Mouse (Mus musculus) CH12.LX (cell line): ENCODE results near the gene Lamp1. TPM values are rescaled to one million over a fixed set of nuclear protein-coding genes. Genes with fewer than 3 reads are reported as not detected.

Experiments used
- DNase-seq: peaks from one replicate; pipeline ENCODE4 v3.0.0-alpha.2; 2013; ENCODE audit errors: extremely low read depth
- H3K27ac ChIP-seq: 2 replicates; pipeline ENCODE4 v1.5.1; 2012; ENCODE audit warnings: low read depth, mild to moderate bottlenecking, control low read depth, moderate library complexity; ENCODE audit not compliant: insufficient read depth
- H3K27me3 ChIP-seq: replicated peaks from 2 replicates; pipeline ENCODE3; 2012; ENCODE audit warnings: inconsistent platforms
- H3K36me3 ChIP-seq, 2 experiments: replicated peaks in 1 of 2; 2 replicates each; pipeline versions ENCODE3 to v1.6.1; 2012; ENCODE audit warnings: inconsistent platforms in 1 of 2, low read length in 1 of 2, mild to moderate bottlenecking in 1 of 2, mixed read lengths in 1 of 2, moderate library complexity in 1 of 2; ENCODE audit not compliant: control insufficient read depth in 1 of 2, insufficient read depth in 1 of 2
- H3K4me1 ChIP-seq, 2 experiments: 2 replicates each; pipeline ENCODE4 v1.6.1; 2012; ENCODE audit warnings: inconsistent platforms in 1 of 2, moderate library complexity in 1 of 2; ENCODE audit not compliant: insufficient read depth in 2 of 2, control insufficient read depth in 1 of 2
- H3K4me2 ChIP-seq: 2 replicates; pipeline ENCODE4 v1.6.1; 2012; ENCODE audit warnings: low read depth, mild to moderate bottlenecking, control low read depth; ENCODE audit not compliant: poor library complexity, insufficient read depth, severe bottlenecking
- H3K4me3 ChIP-seq, 3 experiments: fragments of 150-350 bp in 1 of 3; sonication (generic) in 1 of 3; replicated peaks in 1 of 3; 2 replicates each; pipeline versions ENCODE3 to v1.5.1; 2011 to 2012; ENCODE audit warnings: low read depth in 2 of 3, low read length in 2 of 3, mild to moderate bottlenecking in 2 of 3, moderate library complexity in 2 of 3, control low read depth in 1 of 3, improper control_type of control experiment in 1 of 3, inconsistent platforms in 1 of 3, mixed read lengths in 1 of 3; ENCODE audit not compliant: poor library complexity in 1 of 3
- H3K79me2 ChIP-seq: replicated peaks from 2 replicates; pipeline ENCODE4 v1.6.1; 2012; ENCODE audit warnings: mild to moderate bottlenecking, moderate library complexity; ENCODE audit not compliant: control insufficient read depth, poor library complexity, insufficient read depth, severe bottlenecking; ENCODE audit errors: extremely low read depth
- H3K9ac ChIP-seq: 2 replicates; pipeline ENCODE4 v1.6.1; 2012; ENCODE audit warnings: low read depth, mild to moderate bottlenecking, control low read depth, moderate library complexity; ENCODE audit not compliant: insufficient read depth
- H3K9me3 ChIP-seq: replicated peaks from 2 replicates; pipeline ENCODE3; 2012; ENCODE audit warnings: low read length, inconsistent platforms, mixed read lengths
- BHLHE40 ChIP-seq: IDR thresholded peaks from 2 replicates; pipeline ENCODE4 v1.6.1; 2011; ENCODE audit warnings: mild to moderate bottlenecking, low read depth, low read length, improper control_type of control experiment
- E2F4 ChIP-seq: IDR thresholded peaks from 2 replicates; pipeline ENCODE4 v1.6.1; 2011; ENCODE audit warnings: low read depth, low read length, improper control_type of control experiment; ENCODE audit not compliant: insufficient replicate concordance
- ELF1 ChIP-seq: IDR thresholded peaks from 2 replicates; pipeline ENCODE4 v1.6.1; 2014; ENCODE audit warnings: low read depth, mild to moderate bottlenecking, inconsistent platforms, low read length, improper control_type of control experiment
- GABPA ChIP-seq: IDR thresholded peaks from 2 replicates; pipeline ENCODE4 v1.6.1; 2012; ENCODE audit warnings: low read depth, low read length, improper control_type of control experiment, inconsistent platforms; ENCODE audit not compliant: insufficient replicate concordance
- IRF4 ChIP-seq: IDR thresholded peaks from 2 replicates; pipeline ENCODE4 v1.6.1; 2014; ENCODE audit warnings: low read depth, mild to moderate bottlenecking, inconsistent platforms, low read length, improper control_type of control experiment
- MAFK ChIP-seq: IDR thresholded peaks from 2 replicates; pipeline ENCODE4 v1.6.1; 2011; ENCODE audit warnings: low read length, improper control_type of control experiment; ENCODE audit not compliant: insufficient replicate concordance
- MXI1 ChIP-seq: IDR thresholded peaks from 2 replicates; pipeline ENCODE4 v1.6.1; 2011; ENCODE audit warnings: mild to moderate bottlenecking, low read depth, low read length, improper control_type of control experiment
- NRF1 ChIP-seq: IDR thresholded peaks from 2 replicates; pipeline ENCODE4 v1.6.1; 2014; ENCODE audit warnings: low read depth, mild to moderate bottlenecking, inconsistent platforms, low read length, improper control_type of control experiment, moderate library complexity
- TBP ChIP-seq: conservative IDR thresholded peaks from 2 replicates; pipeline ENCODE4 v1.6.1; 2011; ENCODE audit warnings: low read depth, low read length, improper control_type of control experiment
- ZC3H11A ChIP-seq: IDR thresholded peaks from 2 replicates; pipeline ENCODE4 v1.6.1; 2012; ENCODE audit warnings: low read depth, mild to moderate bottlenecking, inconsistent platforms, low read length, improper control_type of control experiment
- ZMIZ1 ChIP-seq: IDR thresholded peaks from 2 replicates; pipeline ENCODE4 v1.6.1; 2012; ENCODE audit warnings: low read depth, mild to moderate bottlenecking, inconsistent platforms, low read length, improper control_type of control experiment
- dilution Hi-C: fragments of 300-500 bp; cut with MboI; formaldehyde crosslinking; loops from 2 replicates; pipeline ENCODE4 v1.14.3; 2020; ENCODE audit warnings: low sequenced_read_pairs; ENCODE audit not compliant: extremely low pct_unique_long_range_greater_than_20kb, extremely low pct_ligation_motif_present
- in situ Hi-C: fragments of 300-500 bp; cut with MboI; formaldehyde crosslinking; loops from 3 replicates; pipeline ENCODE4 v1.14.3; 2019; ENCODE audit warnings: low sequenced_read_pairs, low pct_ligation_motif_present, low pct_unique_long_range_greater_than_20kb, mixed read lengths
- polyA plus RNA-seq: library from polyadenylated mRNA; unstranded; fragments of >175 nt; gene quantifications from 2 replicates; pipeline ENCODE4 v1.2.1, GENCODE M21; 2012; ENCODE audit warnings: low read depth; ENCODE audit not compliant: insufficient read length
- total RNA-seq, 2 experiments: library from RNA; depleted of rRNA; stranded (reverse); fragments of 300-350 nt in 1 of 2; fragments of >200 nt in 1 of 2; gene quantifications; 2 replicates each; pipeline ENCODE4 v1.2.3; 2012 to 2014

The Lamp1 gene
- total and polyA plus RNA-seq, 3 experiments = 56.7 to 69.4 (median 64.3) TPM

- Histone ChIP-seq H3K36me3 (peaks cover 22 to 33% of the 10 kb centered on the region in 2 experiments), H3K79me2 (no peaks in the 10 kb centered on the region), H3K9me3 (no peaks in the 10 kb centered on the region), H3K4me3 (no peak overlapping the region), H3K9ac (no peak overlapping the region), H3K27me3 (peaks cover 2% of the 10 kb centered on the region), H3K4me1 (peaks cover 2 to 5% of the 10 kb centered on the region in 2 experiments; a peak in 2 of 4 replicates), H3K4me2 (no peak overlapping the region), H3K27ac (no peak overlapping the region)
- in situ Hi-C loops (no loop called here), dilution Hi-C loops (no loop called here)
- TF ChIP-seq ZMIZ1 = no peak
- no peak for TF ChIP-seq BHLHE40
- TF ChIP-seq MXI1 = no peak
- TF ChIP-seq ELF1 = no peak
- no peak for TF ChIP-seq TBP
- TF ChIP-seq GABPA = no peak
- no peak for TF ChIP-seq ZC3H11A
- no peak for TF ChIP-seq NRF1
- TF ChIP-seq IRF4 = no peak
- DNase-seq = no peak
Observed at GRCm38 (mm10) chr8:13149866-13150265, 9.1 kb upstream of the Lamp1 start.

GRCm38 (mm10) chr8:13150929-13151328 lies 8.0 kb upstream of the Lamp1 start:
- Histone ChIP-seq H3K79me2 (no peaks in the 10 kb centered on the region), H3K36me3 (peaks cover 12 to 22% of the 10 kb centered on the region in 2 experiments), H3K27ac (no peak overlapping the region), H3K4me1 (peaks cover 6 to 16% of the 10 kb centered on the region in 2 experiments; a peak in 3 of 4 replicates), H3K4me3 (no peak overlapping the region), H3K9me3 (no peaks in the 10 kb centered on the region), H3K4me2 (no peak overlapping the region), H3K9ac (no peak overlapping the region), H3K27me3 (peaks cover 2% of the 10 kb centered on the region)
- no peak for TF ChIP-seq IRF4
- no peak for TF ChIP-seq E2F4
- dilution Hi-C loops = no loop called here
- in situ Hi-C loops = no loop called here
- no peak for DNase-seq

DNA sequence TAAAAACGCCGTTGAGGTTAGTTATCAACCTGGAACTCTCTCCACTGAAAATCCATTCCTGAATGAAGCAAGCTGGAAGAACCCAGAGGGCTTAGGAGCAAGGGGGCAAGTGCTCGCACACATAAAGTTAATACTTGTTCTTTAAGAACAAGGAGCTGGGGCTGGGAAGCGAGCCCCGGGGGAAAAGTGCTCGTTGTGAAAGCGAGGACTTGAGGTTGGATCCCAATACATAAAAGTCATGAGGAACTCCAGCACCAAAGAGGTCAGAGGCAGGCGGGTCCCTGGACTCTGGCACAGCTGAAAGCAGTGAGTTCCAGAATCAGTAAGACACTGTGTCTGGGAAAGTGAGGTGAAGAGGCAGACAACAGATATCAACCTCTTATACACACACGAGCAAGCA lies 4.9 kb upstream of the Lamp1 start:
- Histone ChIP-seq H3K4me1 (peaks cover 6 to 24% of the 10 kb centered on the region in 2 experiments; a peak in 3 of 4 replicates), H3K4me3 (no peak overlapping the region), H3K9me3 (no peaks in the 10 kb centered on the region), H3K27me3 (peaks cover 16% of the 10 kb centered on the region), H3K27ac (no peak overlapping the region), H3K79me2 (no peaks in the 10 kb centered on the region), H3K4me2 (no peak overlapping the region), H3K9ac (no peak overlapping the region), H3K36me3 (peaks cover 0 to 3% of the 10 kb centered on the region in 2 experiments)
- no peak for DNase-seq
- dilution Hi-C loops (no loop called here), in situ Hi-C loops (no loop called here)
- TF ChIP-seq MAFK = no peak
